Mouse (Mus musculus): ENCODE data around the gene Plg. TPM values are rescaled to one million over a fixed set of nuclear protein-coding genes. Genes with fewer than 3 reads are reported as not detected.

Plg gene
- 1 to 10 TPM in 1 of 2 experiments, under 1 TPM in 1; 0.12 to 1.1 TPM for total RNA-seq (2021)
- long read RNA-seq, experiment 1, result 0 reads
- long read RNA-seq, experiment 2, result 0 reads

GRCm38 (mm10) chr17:12377981-12378705 lies at the start of gene Plg:
TSS of gene Plg (plus strand) at chr17:12378608.
- DNase-seq, result no peak

DNA sequence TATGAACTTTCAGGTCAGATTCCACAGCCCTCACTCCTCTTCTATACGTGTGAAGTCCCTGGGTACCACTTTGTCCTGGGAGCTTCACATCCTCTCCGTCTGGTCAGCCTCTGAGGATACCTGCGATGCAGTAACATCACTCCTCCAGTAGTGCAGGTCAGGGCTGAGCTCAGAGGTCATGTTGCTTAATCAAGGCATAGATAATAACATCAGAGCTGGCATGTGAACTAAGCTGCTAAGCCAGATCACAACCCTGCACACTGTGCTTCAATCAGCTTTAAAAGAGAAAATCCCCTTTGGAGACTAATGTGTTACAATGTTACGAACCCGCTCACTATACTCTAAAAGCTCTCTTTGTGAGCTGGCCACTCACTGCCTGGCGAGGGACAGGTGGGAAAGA lies 43.3 kb upstream of the Plg start:
- no peak for DNase-seq

DNA sequence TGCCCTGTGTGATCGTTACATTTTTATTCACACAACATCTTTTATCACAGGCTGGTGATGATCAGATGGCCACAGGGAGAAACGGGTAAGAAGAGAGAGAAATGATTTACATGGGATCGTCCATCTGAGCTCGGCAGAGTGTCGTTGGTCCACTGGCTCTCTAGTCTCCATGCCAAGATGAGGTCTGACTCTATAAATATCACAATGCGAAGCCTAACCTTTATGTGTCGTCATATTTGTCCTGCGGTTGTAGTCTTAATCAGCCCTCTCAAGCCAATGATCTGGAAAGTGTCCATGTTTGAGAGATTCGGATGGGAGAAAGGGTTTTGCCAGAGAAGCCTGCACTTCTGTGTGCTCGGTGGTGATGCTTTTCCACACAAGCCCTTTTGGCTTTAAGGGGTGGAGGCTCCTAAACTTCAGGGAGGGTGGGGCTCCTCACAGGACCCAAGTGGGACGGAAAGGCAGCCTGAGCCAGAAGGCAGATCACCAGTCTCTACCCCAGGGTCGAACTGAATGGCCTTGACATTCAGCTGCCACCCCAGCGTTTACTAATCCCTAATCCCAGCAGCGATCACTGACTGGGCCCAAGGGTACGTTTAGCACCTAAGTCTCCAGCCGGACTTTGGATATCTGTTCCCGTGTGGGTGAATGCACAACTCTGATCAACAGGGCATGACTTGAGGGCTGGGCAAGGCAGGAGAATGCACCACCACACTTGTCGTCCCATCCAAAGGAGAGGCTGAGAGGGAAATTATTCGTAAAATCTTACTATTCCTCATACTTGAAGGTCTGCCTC lies 42.1 kb upstream of the Plg start:
- no peak for DNase-seq

- DNase-seq, result no peak
Measured at GRCm38 (mm10) chr17:12337156-12337555, 41.3 kb upstream of the Plg start.

GRCm38 (mm10) chr17:12343702-12344376 lies 34.6 kb upstream of the Plg start:
- DNase-seq, result no peak

- no peak for DNase-seq
Measured at GRCm38 (mm10) chr17:12347462-12347861, 30.9 kb upstream of the Plg start.

DNA sequence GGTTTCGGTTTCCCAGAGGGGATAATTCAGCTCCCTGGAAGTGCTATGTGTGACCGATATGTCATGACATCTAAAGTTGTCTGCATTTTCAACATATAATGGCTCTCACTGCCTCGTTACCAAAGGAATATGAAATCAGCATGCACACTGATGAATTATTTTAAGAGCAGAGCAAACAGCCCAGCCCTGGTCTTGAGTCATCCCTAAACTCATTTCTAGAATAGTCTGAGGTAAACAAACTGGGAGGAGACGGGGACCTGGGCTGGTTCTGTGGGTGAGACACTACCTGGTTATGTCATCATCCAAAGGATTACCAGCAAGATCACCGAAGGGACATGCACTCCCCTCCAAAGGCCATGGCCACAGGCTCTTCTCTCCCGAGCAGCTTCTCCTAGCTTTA lies 26.8 kb upstream of the Plg start:
- DNase-seq, result no peak

GRCm38 (mm10) chr17:12352781-12353180 lies 25.6 kb upstream of the Plg start:
- no peak for DNase-seq

DNA sequence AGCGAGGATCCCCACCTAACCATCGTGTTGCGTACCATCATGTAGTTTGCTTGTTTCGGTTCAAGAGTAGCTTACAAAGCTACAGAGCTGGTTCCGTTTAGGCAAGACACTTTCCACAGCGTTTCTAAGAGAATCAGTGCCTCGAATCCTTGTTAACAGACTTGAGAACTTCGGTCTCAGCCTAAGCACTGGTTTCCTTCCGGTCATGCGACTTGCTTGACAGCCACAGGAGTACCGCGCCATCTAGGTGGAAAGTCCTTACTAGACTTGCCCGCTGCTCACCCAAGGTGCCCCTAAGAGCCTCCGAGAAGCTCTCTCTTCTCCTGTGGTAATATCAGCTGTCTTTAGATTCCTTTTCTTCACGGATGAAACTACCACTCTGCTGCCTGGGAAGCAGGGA lies 18.5 kb upstream of the Plg start:
- no peak for DNase-seq

GRCm38 (mm10) chr17:12363601-12364425 lies 14.6 kb upstream of the Plg start:
- DNase-seq, result no peak

DNA sequence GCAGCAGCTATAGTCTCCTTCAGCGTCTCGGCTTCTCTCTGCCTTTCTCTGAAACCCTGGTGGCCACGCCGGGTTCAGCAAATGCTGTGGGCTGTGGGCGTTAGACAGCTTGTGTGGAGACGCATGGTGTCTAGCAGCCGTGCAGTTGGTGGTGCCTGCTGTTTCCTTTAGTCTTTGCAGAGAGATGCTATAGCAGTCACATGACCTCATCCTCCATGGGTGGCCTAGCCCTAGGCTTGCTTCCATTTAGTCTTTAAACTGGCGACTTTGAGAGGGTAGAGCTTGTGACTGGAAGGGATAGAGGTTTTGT lies 14.0 kb upstream of the Plg start:
- DNase-seq, result no peak

GRCm38 (mm10) chr17:12367373-12367930 lies 11.0 kb upstream of the Plg start:
- DNase-seq, result peak; percentile 55

DNA sequence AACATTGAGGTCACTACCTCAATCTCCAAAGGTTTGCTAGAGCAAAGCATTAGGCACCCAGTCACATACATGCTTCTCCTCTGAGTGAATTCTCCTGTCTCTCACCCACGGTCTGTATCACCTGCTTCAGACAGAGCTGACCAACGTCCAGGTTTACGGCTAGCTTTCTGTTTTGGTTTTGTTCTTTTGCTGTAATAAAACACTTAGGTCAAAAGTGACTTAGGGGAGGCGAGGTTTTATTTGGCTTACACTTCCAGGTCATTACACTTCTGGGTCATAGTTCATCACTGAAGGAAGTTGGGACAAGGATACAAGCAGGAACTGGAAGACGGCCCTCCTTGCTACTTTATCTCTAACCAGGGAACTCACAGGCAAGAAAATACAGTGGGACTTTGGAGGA lies 9.0 kb upstream of the Plg start:
- no peak for DNase-seq

DNA sequence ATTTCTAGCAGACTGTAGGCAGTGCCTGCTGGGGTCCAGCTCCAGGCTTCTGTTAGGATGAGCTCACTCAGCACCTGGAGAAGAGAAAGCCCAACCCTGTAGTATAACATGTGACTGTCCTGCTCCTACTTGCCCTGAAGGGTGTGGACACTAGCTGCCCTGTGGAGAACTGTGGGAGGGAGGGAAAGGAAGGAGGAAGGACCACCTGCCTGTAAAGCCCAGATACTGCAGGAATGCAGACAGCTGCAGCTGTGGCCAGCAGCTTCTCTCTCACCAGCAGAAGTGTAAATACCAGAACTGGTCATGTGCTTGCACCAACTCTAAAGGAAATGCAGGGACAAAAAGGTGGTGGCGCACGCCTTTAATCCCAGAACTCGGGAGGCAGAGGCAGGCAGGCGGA lies 8.1 kb upstream of the Plg start:
- DNase-seq, result no peak

DNA sequence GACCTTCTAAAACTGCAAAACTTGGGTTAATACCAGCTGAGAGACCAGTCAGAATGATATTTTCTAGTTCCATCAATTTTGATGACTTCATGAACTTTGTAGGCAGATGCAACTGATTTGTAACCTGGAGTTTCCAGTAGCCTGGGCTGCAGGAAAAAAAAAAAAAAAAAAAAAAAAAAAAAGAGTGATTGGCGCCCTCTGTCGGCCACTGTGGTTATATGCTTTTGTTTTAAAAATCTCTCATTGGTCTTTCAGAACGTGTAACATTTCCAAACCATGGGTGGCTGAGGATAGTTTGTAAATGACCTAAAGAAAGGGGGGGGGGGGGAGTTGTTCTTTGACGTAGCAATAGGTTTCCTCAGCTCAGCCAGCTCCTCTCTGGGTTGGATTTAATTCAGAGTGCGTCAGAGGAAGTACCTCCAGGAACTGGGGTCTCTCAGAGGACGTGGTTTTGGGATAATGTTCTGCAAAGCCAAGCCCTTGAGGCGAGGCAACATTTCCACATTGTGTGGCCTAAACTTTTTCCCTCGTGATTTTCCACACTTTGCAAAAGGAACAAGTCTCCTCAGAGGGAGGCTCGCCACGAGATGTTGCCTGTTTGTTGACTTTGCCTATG lies 7.0 kb upstream of the Plg start:
- peak; percentile 19 for DNase-seq

GRCm38 (mm10) chr17:12372021-12372420 lies 6.4 kb upstream of the Plg start:
- peak; percentile 78 for DNase-seq

GRCm38 (mm10) chr17:12373601-12374144 lies 4.7 kb upstream of the Plg start:
- no peak for DNase-seq

DNA sequence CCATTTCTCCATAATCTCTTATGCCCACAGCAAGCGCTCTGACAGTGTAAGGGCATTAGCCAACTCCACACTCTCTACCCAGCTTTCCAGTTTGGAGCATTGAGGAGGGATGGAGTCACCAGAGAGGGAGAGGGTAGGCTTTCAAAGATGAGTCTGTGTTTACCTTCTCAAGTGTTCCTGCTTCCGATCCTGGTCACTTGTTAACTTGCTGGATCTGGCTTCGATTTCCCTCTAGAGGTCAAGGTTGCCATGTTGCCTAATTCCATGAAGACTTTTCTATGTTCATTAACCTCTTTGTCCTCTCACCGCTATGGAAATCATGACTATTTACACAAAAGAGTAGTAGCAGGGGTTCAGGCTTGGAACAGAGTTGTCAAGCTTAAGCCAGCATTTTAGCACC lies 1.9 kb downstream of the Plg start:
- DNase-seq, result no peak

GRCm38 (mm10) chr17:12381579-12381978 lies 3.2 kb downstream of the Plg start:
- no peak for DNase-seq

GRCm38 (mm10) chr17:12382531-12382930 lies 4.1 kb downstream of the Plg start:
- no peak for DNase-seq
